Mouse (Mus musculus) cerebellum, adult (tissue): Measurements from ENCODE around the gene Fcnb.
A peak's percentile ranks its signal among the peaks of the same experiment; 100 is the strongest.

Experiments
- ATAC-seq: cut with Nextera tagmentation; 2 replicates; pipeline ENCODE4 v1.9.2; 2017; ENCODE audit warnings: mild to moderate bottlenecking, moderate library complexity, mixed read lengths; ENCODE audit not compliant: insufficient number of reproducible peaks, low FRiP score, low TSS enrichment

Fcnb gene

DNA sequence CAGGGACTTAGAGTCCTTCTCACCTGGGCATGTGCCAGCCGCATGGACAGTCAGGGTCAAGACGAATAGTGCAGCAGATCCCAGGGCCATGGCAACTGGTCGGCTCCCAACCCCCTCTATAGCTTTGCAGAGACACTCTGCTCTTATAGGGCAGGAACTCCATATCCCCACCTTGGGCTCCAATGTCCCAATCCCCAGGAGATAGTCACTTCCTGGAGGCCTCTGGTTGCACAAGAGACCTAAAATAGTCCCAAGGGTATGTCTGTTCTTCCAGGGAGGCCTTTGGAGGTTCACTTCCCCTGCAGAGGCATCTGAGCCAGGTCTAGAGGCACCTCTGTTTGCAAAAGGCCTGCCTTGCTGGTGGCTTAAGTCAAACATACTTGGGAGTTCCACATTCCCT lies at the start of gene Fcnb:
Gene Fcnb, minus strand, starts transcription at position 118 of the 400 bp plus-strand sequence.
- ATAC-seq: no peak

DNA sequence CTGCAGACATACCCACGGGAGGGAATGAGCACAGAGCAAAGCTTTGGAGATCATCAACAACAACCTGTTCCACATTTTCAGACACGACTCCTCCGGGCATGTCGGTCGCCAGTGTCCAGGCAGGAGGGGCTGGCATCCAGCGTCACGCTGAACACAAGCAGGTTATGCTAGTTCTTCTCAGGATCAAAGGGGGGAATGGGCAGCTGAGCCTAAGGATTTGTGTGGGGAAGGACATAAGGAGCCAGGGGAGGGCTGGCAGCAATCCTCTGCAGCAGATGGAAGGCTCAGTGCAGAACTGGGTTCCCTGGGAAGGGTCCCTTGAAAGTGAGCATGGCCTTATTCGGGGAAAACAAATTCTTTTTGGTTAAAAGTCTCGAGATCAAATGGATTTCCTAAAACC lies 49.1 kb upstream of the Fcnb start:
- ATAC-seq: peak; percentile 31; the same call in 1 of the 2 replicates

DNA sequence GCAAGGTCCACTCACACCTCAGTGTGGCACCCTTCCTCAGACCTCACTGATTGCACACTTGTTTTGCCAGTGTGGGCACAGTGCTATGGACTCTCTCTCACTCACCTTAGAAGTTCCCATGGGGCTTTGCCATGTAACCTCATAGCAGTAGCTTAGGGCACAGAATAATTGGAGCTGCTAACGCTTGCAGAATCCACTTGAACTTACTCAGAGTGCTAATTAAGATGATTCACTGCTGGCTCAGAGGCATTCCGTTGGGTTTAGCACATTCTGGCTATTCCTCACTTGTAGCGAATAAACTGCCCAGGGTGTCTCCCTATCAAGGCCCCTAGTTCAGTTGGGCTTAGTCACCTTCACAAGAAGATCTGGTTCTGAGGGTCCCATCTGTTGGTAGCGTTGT lies 47.4 kb upstream of the Fcnb start:
- no peak for ATAC-seq

DNA sequence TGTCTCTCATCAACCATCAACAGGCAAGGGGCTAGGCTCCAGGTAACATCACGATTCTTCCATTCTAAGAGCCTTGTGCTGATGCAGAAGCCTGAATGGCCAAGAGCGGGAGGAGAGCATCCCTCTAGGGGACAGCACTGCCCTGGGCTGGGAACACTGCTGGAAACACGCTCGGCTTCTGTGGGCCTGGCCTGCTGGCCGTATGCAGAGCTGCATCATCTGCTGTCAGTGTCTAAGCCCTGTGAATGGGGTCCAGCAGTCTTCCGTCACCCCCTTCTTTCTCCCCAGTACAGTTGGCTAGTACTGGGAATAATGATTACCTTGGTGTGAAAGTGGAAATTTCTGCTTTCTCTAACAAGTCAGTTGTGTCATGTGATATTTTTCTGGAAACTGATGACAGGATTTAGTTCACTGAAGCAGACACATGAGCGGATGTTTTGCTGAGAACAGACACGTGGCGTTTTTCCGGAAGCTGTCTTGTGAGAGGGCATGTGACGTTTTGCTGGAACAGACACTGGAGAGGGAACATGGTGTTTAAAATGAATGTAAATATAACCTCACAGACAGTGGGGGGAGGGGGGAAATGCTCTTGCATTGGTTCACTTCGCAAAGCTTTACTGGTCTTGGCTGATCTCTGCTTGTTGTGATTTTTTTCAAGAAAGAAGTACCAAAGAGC lies 42.2 kb upstream of the Fcnb start:
- no peak for ATAC-seq

DNA sequence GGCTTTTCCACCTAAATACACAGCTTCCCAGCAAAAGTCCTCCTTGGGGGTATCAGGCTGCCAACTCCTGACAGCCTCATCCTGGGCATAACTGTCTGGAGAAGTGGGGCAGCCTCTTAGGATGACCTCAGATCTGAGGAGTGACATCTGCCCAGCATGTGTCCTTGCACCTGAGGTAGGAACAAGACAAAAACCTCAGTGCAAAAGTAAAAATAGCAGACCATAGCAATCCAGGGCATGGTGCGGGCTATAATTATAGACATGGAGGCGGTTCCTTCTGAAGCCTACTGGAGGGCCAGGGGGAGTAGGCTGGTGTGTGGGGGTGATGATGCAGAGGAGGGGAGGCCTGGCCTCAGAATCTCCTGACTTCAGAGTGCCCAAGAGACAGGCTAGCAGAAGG lies 39.2 kb upstream of the Fcnb start:
- ATAC-seq: no peak

DNA sequence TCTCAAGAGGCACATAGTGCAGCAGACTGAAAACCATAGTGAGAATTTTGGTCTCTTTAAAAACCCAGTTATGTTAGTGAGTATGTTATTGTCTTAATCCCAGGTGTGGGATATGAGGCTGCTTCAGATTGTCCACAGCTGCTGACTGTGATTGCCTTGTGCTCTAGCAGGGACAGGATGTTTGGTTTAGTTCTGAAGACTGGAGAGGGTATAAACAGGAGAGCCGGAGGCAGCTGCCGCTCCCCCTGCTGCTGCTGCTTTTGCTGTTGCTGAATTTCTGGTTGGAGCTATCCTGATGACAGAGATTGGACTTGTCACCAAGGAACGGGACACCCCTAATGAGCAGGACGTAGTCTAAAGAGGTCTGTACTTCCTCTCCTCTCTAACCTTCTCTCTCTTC lies 36.6 kb upstream of the Fcnb start:
- ATAC-seq: no peak

DNA sequence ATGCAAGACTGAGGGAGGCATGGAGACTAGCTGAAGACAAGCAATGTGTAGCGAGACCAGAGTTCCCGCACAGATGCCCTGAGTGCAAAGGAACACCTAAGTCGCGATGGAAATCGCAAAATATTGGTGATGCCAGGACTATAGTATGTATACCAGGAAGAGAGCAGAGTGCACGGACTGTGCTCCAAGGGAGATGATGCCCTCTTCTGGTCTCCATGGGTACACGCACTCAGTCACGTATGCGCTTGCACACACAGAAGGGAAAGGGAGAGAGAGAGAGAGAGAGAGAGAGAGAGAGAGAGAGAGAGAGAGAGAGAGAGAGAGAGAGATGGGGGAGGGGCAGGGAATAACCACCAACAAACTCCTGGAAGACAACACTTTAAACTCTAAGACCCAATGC lies 35.7 kb upstream of the Fcnb start:
- ATAC-seq: no peak

DNA sequence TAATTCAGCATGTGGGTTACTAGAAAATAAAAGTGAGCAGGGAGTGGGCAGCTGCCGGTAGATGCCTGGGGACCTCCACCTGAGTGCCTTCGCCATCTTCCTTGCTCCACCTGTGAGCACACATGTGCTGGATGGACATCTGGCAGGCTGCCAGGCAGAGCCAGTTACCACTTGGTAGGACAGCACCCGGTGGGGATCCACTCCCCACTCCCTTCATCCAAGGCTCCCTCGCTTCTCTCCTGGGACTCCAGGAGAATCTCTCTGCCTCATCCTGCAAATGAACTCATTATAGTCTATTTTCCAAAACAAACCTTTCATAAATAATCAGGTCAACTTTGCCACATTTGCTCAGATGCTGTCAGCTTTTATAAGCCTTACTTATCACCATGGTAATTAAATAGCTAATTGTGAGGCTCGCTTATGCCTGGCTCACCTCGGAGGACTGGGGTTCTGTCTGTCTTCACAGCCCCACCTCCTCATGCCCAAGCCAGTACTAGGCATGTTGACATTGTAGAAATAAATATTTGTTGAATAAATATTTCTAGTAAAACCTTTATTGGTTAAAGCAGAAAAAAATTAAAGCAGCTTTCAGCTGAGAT lies 33.9 kb upstream of the Fcnb start:
- no peak for ATAC-seq

DNA sequence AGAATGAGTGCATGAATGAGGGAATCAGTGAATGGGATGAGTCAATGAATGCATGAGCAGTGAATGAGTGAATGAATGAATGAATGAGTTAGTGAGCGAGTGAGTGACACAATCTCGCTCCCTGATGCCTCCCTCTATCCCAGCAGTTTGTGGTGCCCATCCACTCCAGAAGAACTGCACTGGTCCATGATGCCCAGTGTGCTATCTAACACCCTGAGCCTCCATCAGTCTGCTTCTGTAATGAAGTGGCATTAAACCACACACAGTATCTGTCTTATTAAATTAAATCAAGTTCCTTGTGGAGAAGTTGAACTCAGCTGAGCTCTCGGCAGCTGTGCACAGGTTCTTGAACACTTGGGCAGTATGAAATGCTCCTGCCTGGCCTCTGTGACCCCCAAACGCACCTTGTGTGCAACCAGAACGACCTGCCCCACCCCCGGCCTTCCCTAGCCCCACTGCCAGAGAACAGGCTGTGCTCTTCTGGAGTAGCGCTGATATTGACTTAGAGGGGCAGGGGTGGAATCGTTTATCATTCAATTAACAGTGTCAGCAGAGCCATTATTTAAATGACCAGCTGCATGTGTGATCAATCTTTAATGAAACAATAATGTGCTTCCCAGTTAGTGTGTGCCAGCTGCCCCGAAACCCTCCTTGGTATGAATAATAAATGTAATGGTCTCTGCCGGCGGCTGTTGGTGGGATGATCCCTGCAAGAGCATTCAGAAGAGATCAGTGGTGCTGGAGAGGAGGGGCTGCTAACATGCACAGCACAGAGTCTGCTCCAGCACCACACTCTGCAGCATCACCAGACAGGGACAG lies 33.0 kb upstream of the Fcnb start:
- ATAC-seq: no peak

DNA sequence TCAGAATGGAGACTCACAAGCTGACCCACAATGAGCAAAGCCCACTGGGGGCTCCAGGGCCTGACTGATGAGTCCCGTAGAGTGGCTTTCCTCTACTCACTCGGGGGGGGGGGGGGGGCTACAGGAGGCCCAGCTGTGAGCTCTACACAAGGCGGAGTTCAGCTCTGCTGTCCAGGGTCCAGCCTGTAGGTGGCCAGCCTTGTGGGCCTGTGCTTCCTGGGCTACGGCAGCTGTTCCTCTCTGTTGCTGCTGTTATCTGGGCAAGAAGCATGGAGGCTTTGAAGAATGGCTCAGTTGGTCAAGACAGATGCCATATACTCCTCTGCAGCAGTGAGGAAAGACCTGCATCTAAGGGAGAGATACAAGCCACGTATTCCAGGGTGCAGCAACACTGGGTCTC lies 24.1 kb upstream of the Fcnb start:
- ATAC-seq: no peak

DNA sequence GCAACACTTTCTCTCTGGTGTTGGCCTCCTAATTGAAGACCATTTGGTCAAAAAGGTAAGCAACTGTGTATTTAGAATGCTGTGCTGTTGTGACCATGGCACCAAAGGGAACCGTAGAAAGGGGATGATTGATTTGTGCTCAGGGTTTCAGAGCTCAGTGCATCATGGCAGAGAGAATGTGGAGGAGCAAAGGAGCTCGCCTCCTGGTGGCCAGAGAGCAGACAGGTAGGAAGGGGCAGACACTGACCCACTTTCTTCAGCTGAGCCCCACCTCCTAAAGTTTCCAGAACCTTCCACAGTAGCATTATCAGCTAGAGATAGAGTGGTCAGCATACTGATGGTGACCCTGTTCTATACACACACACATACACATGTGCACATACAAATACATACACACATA lies 21.3 kb upstream of the Fcnb start:
- ATAC-seq: no peak

DNA sequence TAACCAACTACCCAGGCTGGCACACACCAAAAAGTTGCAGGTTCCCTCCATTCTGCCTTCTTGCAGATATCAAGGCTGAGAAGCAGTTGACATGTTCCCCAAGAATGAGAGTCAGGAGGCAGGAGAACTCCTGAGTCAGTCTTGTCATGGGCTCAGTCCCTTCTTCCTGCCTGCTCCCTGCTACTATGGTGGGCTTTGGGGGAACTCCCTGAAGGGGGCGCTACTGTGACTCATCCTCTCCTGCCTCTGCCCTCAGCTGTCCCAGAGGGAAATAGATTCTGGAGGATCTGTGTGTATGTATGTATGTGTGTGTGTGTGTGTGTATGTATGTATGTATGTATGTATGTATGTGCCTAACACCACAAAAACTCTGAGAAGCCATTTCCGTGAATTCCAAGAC lies 19.0 kb upstream of the Fcnb start:
- no peak for ATAC-seq

DNA sequence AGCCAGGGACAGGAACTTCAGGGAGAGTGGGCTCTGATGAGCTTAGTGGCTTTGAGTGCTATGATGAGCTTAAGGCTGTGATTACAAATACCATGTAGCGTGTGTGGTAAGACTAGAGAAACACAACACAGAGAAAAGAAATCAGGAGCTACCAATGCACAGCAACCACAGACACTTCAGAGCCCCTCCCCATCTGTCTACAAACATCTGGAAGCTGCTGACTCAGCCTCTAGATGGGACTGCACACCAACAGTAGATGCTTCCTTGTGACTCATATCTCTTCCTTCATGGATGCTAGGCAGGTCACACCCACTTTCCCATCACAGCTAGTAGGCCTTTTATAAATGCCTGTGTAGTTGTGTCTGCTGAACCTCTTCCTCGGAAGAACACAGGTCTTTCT lies 17.2 kb upstream of the Fcnb start:
- no peak for ATAC-seq

DNA sequence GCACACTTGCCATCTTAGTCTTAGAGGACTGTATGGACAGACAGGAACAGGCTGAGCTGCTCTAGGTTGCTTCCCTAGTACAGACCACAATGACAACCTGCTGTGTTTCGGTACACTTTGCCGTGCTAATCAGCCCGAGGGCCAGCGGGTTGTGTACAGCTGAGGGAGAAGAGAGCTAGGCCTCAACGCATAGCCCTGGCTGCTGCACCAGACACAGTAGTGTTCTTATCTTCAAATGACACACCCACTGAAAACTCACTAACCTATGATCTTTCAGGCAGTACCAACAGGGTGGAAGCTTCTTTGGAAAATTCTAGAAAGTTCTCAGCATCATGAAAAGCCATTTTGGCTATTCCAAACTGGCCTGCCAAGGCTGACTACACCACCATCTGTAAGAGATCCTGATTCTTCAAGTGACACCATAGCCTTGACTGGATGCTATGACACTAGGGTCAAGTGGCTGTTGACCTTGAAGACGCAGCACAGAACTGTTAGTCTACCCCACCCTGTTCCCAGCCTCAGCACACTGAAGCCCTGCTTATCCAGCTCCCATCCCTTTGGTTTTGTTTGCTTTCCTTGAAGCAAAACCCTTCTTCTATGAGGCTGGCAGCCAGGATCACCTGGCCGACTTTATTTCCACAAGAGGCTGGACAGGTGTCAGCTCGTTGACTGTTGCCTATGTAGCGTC lies 16.3 kb upstream of the Fcnb start:
- no peak for ATAC-seq

DNA sequence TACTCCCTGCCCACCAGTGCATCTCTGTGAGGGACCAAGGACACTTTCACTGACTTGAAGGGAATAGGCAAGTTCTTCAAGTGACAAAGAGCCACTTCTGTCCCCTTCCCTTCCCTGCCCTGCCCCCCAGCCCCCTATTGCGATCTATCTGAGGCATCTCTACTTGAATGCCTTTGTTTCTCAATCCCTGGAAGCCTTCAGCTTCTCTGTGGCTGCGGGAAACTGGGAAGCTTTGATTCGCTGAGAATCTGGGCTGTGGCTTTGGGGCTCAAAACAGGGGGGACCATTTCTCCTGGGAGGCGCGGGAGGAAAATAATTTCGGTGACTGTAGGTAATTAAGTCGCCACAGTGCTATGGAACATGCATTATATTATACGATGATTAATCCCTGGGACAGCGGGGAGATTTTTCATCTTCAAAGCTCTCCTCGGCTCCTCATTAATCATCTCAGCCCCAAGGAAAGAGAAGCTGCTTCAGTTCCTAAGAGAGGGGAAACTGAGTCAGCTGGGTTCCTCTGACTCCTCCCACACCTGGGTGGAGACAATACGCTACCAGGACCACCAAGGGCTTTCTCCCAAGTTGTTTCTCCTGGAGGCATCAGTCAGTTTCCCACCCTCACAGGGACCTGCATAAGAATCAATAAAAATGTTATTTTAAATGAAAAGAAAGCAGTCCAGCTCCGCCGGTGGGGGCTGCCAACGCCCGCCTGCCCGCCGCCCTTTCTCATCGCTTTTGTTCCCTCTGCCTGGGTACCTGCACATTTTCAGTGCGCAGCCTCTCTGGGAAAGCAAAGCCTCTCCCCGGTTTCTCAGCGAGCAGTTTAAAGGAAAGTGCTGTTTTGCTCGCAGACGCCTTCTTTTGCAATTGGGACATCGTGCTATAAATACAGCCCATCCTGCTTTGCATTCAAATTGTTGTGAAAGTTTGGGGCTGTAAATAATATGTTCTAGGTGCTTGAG lies 14.1 kb upstream of the Fcnb start:
- ATAC-seq: no peak

DNA sequence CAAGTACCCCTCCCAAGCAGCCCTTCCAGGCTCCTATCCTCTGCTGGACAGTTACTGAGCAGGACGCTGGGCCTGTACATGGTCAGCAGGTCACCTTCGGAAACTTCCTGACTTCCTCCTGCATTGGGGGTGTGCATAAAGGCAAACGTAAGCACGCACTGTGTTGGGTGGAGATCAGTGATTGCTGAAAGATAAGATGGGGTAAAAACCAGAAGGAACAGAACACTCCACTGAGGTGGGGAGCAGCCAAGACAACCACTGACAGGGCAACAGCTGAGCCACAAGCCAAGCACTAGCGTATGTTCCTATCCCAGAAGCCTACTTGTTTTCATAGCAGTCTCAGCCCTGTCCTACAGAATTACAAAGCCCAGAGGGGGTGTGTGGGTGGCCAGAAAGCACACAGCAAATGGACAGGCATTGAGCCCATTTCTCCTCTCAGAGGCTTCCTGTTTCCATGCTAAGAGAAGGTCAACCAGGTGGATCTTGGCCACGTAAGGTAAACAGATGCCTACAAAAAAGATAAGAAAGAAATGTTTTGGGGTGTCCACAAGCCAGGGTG lies 12.1 kb upstream of the Fcnb start:
- ATAC-seq: peak; percentile 51; the same call in 1 of the 2 replicates

DNA sequence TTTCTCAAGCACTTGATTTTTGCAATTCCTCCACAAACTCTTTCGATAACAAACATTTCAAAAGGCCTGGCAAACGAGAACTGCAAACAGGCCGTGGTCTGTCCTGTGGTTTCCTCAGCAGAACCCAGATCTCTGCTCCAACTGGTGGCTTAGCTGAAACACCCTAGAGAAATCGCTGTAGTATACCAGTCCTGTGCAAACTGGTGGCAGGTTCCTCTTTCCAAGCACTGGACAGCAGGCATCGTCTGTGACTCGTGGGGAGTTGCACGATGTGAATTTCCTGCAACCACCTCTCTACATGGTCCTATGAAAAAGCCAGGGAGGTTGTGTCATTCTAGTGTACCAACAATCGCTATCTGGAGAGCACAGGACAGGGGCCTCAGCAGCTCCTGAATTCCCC lies 7.4 kb upstream of the Fcnb start:
- no peak for ATAC-seq

DNA sequence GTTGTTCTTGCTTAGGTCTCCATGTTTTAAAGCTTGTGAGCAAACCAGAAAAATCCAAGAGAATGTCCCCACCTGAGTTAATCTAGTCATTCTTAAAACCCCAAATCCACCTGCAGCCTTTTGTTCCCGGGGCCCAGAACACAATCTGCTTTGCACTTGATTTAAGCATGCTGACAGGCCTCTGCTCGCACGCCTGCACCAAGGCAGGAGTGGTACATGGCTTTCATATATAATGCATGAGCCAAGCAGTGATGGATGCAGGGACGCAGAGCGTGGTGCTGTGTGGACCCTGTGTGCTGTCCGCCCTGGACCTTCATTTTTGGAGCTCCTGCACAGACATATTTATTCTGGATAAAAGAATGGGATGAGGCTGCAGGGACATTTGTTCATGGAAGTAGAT lies 6.4 kb upstream of the Fcnb start:
- ATAC-seq: no peak

DNA sequence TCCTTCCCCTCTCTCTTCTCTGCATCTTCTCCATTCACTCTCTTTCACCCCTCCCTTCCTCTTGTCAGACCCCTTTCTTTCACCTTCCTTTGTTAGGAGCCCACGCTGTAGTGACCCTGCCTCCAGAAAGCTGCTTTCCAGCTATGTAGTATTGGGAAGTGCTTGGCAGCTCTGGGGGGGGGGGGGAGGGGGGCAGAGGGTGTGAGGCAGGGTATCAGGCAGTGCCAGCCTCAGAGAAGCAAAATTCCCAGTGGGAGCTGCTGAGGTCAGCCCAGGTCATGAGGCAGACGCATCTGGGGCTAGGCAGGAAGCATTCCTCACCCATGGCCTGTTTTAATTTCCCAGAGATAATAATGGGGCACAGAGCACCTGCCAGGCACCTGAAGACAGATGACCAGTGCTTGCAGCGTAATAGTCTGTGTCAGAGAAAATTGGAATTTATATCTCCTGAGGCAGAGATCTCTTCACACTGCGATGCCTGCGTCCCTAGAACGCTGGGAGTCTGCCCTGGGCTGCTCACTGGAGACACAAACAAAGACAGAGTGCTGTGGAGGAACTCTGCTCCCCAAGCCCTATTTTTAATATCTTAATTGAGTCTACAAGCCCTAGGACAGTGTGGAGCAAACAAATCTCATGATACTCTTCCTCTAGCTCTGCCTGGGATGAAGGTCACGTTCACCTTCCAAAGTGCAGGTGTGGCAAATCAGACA lies 5.8 kb upstream of the Fcnb start:
- no peak for ATAC-seq
